Mouse (Mus musculus) stomach, embryonic 14.5 days (tissue): ENCODE results near the gene Med28. TPM values are rescaled to one million over a fixed set of nuclear protein-coding genes. Genes with fewer than 3 reads are reported as not detected.

Experiments
- ATAC-seq: fragments of 200-750 bp; cut with Nextera tagmentation; 2 replicates; pipeline ENCODE4 v1.8.0; 2017; ENCODE audit warnings: low read depth, moderate TSS enrichment; ENCODE audit not compliant: insufficient number of reproducible peaks, insufficient read depth, low FRiP score
- H3K27ac ChIP-seq: fragments of 300-500 bp; sonication (generic); 2 replicates; pipeline ENCODE4 v1.5.1; 2014; ENCODE audit warnings: mild to moderate bottlenecking, low read length, moderate library complexity, mixed read lengths
- H3K27me3 ChIP-seq: fragments of 300-500 bp; sonication (generic); 2 replicates; pipeline ENCODE4 v1.6.1; 2014; ENCODE audit warnings: low read length, control low read depth, mixed read lengths; ENCODE audit not compliant: control insufficient read depth, insufficient read depth
- H3K36me3 ChIP-seq: fragments of 300-500 bp; sonication (generic); 2 replicates; pipeline ENCODE4 v1.6.1; 2014; ENCODE audit warnings: mild to moderate bottlenecking, control low read depth, low read length, moderate library complexity, mixed read lengths; ENCODE audit not compliant: control insufficient read depth, insufficient read depth
- H3K4me1 ChIP-seq: fragments of 300-500 bp; sonication (generic); 2 replicates; pipeline ENCODE4 v1.6.1; 2014; ENCODE audit warnings: low read length, control low read depth, mixed read lengths; ENCODE audit not compliant: control insufficient read depth, insufficient read depth
- H3K4me2 ChIP-seq: fragments of 300-500 bp; sonication (generic); replicated peaks from 2 replicates; pipeline ENCODE4 v1.6.1; 2014; ENCODE audit warnings: low read depth, low read length, control low read depth
- H3K4me3 ChIP-seq: fragments of 300-500 bp; sonication (generic); 2 replicates; pipeline ENCODE4 v1.5.1; 2014; ENCODE audit warnings: low read depth, low read length, control low read depth
- H3K9ac ChIP-seq: fragments of 300-500 bp; sonication (generic); replicated peaks from 2 replicates; pipeline ENCODE4 v1.6.1; 2014; ENCODE audit warnings: low read depth, mild to moderate bottlenecking, control low read depth, low read length, moderate library complexity, mixed read lengths
- H3K9me3 ChIP-seq: fragments of 300-500 bp; sonication (generic); 2 replicates; pipeline ENCODE4 v1.6.1; 2016; ENCODE audit warnings: low read depth, low read length, control low read depth; ENCODE audit not compliant: control insufficient read depth
- WGBS: fragments of 180-500 bp; shearing (Covaris S2); extraction: QIAGEN DNeasy Blood & Tissue Kit; methylation state at CpG from one replicate; pipeline ENCODE4 v1.1.7; 2014; 5-methylcytosine and 5-hydroxymethylcytosine counted together
- polyA plus RNA-seq: library from polyadenylated mRNA; unstranded; fragments of >200 nt; fragmentation: Nextera tagmentation; extraction: Ambion mirVana; gene quantifications from 2 replicates; pipeline ENCODE4 v1.2.1, GENCODE M21; 2014

The Med28 gene
- polyA plus RNA-seq, 1 experiment from 2014 or later = 247 TPM

DNA sequence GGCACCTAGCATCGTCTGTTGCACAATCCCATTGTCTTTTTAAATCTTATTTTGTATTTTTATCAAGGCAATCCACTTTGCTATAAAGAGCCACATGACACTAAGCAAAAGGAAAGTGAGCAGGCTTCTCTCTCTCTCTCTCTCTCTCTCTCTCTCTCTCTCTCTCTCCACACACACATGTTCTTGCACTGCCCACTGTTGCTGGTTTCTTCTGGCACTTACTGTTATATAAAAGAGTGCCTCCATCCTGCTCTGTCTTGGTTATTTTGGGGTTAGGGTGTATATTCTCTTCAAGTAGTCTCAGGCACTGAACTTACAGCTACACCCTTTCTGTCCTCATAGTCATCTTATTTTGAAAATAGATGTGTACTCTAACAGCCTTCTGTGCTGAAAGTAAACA lies 29.6 kb downstream of the Med28 start:
- Histone ChIP-seq H3K4me3 (no peak overlapping the region), H3K4me1 (no peaks in the 10 kb centered on the region), H3K9me3 (no peaks in the 10 kb centered on the region), H3K9ac (no peak overlapping the region), H3K36me3 (no peaks in the 10 kb centered on the region), H3K27me3 (no peaks in the 10 kb centered on the region), H3K27ac (no peak overlapping the region), H3K4me2 (no peak overlapping the region)
- no peak for ATAC-seq
- 89% methylated on average over 1 of the region's 1 CpGs for WGBS

DNA sequence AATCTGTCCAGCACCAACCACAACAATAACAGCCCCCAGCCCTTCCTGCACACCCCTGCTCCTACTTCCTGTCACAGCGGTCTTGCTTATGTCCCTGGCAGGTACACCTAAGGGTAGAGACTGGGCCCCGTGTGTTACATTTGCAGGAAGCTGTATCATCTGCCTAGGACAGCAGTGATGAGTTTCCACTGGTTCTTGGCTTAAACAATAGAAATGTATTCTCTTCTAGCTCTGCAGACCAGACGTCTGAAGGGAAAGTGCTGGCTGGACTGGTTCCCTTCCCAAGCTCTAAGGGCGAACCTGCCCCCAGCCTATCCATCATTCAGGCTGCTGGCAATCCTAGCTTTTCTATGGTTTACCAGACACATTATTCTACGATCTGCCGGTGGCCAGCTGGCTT lies 44.0 kb downstream of the Med28 start:
- peak; percentile 53; the same call in 1 of the 2 replicates for ATAC-seq
- Histone ChIP-seq H3K9me3 (no peaks in the 10 kb centered on the region), H3K4me1 (no peaks in the 10 kb centered on the region), H3K27ac (no peak overlapping the region), H3K27me3 (no peaks in the 10 kb centered on the region), H3K9ac (no peak overlapping the region), H3K4me2 (no peak overlapping the region), H3K4me3 (no peak overlapping the region), H3K36me3 (no peaks in the 10 kb centered on the region)
- WGBS = 36% methylated on average over 6 of the region's 6 CpGs

DNA sequence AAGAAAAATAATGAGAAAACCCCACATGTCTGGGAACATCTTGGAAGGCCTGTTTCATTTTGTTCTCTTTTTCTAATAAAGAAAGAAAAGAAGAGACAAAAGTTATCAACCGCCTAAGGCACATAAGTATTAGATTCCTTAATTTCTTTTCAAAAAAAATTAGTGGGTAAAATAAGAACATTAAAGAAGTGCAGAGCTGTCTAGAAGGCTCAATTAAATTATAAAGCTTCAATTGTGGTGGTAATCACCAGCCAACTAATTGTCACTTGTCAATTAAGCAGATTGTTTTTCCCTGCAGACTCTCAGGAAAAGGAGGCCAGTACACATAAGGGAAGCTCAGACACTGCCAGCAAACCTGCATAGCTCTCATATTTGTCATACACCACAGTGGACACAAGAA lies 45.8 kb downstream of the Med28 start:
- no peaks in the 10 kb centered on the region for H3K27me3 ChIP-seq
- H3K36me3 ChIP-seq = no peaks in the 10 kb centered on the region
- H3K27ac ChIP-seq = no peak overlapping the region
- H3K9ac ChIP-seq = no peak overlapping the region
- H3K9me3 ChIP-seq = no peaks in the 10 kb centered on the region
- ATAC-seq = no peak
- no peak overlapping the region for H3K4me3 ChIP-seq
- no peak overlapping the region for H3K4me2 ChIP-seq
- H3K4me1 ChIP-seq = no peaks in the 10 kb centered on the region
- WGBS = 94% methylated on average over 1 of the region's 1 CpGs

DNA sequence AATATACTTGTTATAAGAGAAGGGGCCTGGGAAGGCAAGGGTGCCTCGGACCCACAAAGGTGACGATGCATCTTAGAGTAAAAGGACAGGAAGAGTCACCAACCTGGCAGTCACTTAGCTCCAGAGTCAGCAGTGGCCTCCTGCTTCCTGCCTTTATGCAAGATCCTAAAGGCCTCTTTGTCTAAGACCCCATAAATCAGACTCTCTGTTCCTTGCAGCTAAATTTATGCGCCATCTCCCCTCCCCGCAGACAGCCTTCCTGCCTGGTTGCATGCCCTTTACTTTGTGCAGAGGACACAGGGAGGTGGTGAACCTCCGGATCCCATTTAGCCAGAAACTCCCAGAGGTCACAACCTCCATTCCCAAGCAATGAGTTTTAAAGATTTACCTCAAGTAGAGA lies 52.8 kb downstream of the Med28 start:
- H3K4me1 ChIP-seq = no peaks in the 10 kb centered on the region
- no peaks in the 10 kb centered on the region for H3K27me3 ChIP-seq
- H3K27ac ChIP-seq = no peak overlapping the region
- H3K9ac ChIP-seq = no peak overlapping the region
- H3K36me3 ChIP-seq = no peaks in the 10 kb centered on the region
- WGBS = 50% methylated on average over 5 of the region's 5 CpGs
- no peak for ATAC-seq
- no peak overlapping the region for H3K4me2 ChIP-seq
- H3K4me3 ChIP-seq = no peak overlapping the region
- H3K9me3 ChIP-seq = no peaks in the 10 kb centered on the region

DNA sequence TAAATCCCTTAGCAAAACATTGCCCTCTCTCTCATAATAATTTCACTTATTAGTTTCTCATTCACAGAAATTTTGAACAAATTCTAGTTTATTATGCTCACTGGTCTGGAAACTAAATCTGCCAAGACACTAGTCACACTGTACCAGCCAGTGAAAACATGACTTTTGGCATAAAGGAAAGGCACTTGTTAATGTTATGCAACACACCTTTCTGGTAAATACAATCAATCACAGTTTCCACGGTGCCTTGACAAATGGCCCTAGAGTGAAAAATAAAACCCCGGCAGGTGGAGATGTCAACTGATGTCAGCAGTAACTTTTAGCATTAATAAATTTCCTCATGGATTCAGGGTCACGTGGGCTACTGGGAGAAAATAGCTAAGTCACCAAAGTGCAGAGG lies 56.7 kb downstream of the Med28 start:
- Histone ChIP-seq H3K27ac (no peak overlapping the region), H3K4me1 (no peaks in the 10 kb centered on the region), H3K27me3 (no peaks in the 10 kb centered on the region), H3K9ac (no peak overlapping the region), H3K9me3 (no peaks in the 10 kb centered on the region), H3K36me3 (no peaks in the 10 kb centered on the region), H3K4me2 (no peak overlapping the region), H3K4me3 (no peak overlapping the region)
- ATAC-seq = no peak
- 24% methylated on average over 3 of the region's 3 CpGs for WGBS

DNA sequence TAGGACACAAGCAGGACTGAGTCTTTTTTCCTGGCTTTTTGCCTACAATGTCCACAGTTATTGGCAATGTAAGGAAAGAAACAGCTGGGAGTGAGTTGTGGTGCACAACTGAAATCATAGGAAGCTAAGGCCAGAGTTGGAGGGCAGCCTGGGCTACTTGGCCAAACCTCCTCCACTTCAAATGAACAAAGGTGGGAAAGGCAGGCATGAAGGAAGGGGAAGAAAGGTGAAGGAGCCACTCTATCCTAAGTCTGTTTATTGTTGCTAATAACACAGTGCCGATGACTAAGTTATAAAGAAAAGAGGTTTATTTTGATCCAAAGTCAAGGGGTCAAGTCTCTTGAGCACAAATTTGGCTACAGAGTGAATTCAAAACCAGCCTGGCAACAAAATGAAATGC lies 57.3 kb downstream of the Med28 start:
- WGBS = 43% methylated on average over 1 of the region's 1 CpGs
- H3K4me1 ChIP-seq = no peaks in the 10 kb centered on the region

More for the DNA sequence above, 57.3 kb downstream of the Med28 start:
- Histone ChIP-seq H3K27ac (no peak overlapping the region), H3K4me3 (no peak overlapping the region), H3K9me3 (no peaks in the 10 kb centered on the region), H3K9ac (no peak overlapping the region), H3K27me3 (no peaks in the 10 kb centered on the region), H3K36me3 (no peaks in the 10 kb centered on the region), H3K4me2 (no peak overlapping the region)
- ATAC-seq = no peak

Other genes starting within 250 kb of the Med28 start
- 103 and 109 TPM in 2 replicates for gene Qdpr, start 70.0 kb upstream of the Med28 start, polyA plus RNA-seq
- gene Clrn2, start 66.5 kb upstream of the Med28 start, polyA plus RNA-seq = not detected in 2 replicates
- gene Lap3, start 26.9 kb upstream of the Med28 start, polyA plus RNA-seq = 75.2 and 86.0 TPM in 2 replicates
- gene Fam184b, start 119.4 kb downstream of the Med28 start, polyA plus RNA-seq = 4.0 TPM in 2 replicates
- gene Ncapg, start 149.7 kb downstream of the Med28 start, polyA plus RNA-seq = 55.1 and 55.6 TPM in 2 replicates